Mouse (Mus musculus) neutrophil, adult 59 days (primary cell): ENCODE data around the gene Bysl. TPM values are rescaled to one million over a fixed set of nuclear protein-coding genes. Genes with fewer than 3 reads are reported as not detected.

ENCODE experiments used
- total RNA-seq, 2 experiments: library from RNA; stranded (reverse); gene quantifications; 1 replicate in 1 of 2; 2 replicates in 1 of 2; pipeline ENCODE4 v1.2.4; 2023

The Bysl gene
- total RNA-seq: 10 to 100 TPM; 10.2 to 10.3 TPM

GRCm38 (mm10) chr17:47610849-47611660 is at the start of gene Bysl, which contains the start of the genes Med20 and Gm20517:
Gene Bysl (minus strand): TSS chr17:47611492.
Gene Med20 (plus strand): TSS chr17:47611582.
Gene Gm20517 (plus strand): TSS chr17:47611589.

GRCm38 (mm10) chr17:47630678-47631065 is 19.4 kb upstream of the Bysl start, which contains the start of gene Usp49:
Gene Usp49 (plus strand): TSS chr17:47630690.

Other genes starting within 250 kb of the Bysl start
- 10 to 100 TPM in 1 of 2 experiments, 1 to 10 TPM in 1; 9.4 to 10.3 TPM for gene Mrps10, start 242.6 kb downstream of the Bysl start, total RNA-seq
- under 1 TPM in 1 of 2 experiments, not detected in 1; 0.36 TPM for gene Guca1b, start 226.1 kb downstream of the Bysl start, total RNA-seq
- 1 to 10 TPM; 4.9 to 5.7 TPM for gene Guca1a, start 210.9 kb downstream of the Bysl start, total RNA-seq
- gene AI661453, start 174.9 kb downstream of the Bysl start, total RNA-seq: under 1 TPM; 0.11 to 0.29 TPM
- gene 1700001C19Rik, start 174.1 kb downstream of the Bysl start, total RNA-seq: not detected
- 10 to 100 TPM; 38.3 to 39.9 TPM for gene Taf8, start 109.2 kb downstream of the Bysl start, total RNA-seq
- 100 to 1,000 TPM; 452 to 530 TPM for gene Ccnd3, start 106.4 kb downstream of the Bysl start, total RNA-seq
- gene Med20, start 90 bp upstream of the Bysl start, total RNA-seq: 10 to 100 TPM; 66.3 to 73.7 TPM
- 1 to 10 TPM; 5.5 to 6.0 TPM for gene Gm20517, start 97 bp upstream of the Bysl start, total RNA-seq
- gene Usp49, start 19.2 kb upstream of the Bysl start, total RNA-seq: 1 to 10 TPM; 5.4 to 8.4 TPM
- 100 to 1,000 TPM; 139 to 156 TPM for gene Tomm6, start 76.9 kb upstream of the Bysl start, total RNA-seq
- under 1 TPM; 0.18 to 0.89 TPM for gene Frs3, start 77.5 kb upstream of the Bysl start, total RNA-seq
- gene Gm21981, start 83.0 kb upstream of the Bysl start, total RNA-seq: under 1 TPM; 0.15 to 0.40 TPM
- gene Prickle4, start 83.2 kb upstream of the Bysl start, total RNA-seq: not detected
- gene Pgc, start 115.3 kb upstream of the Bysl start, total RNA-seq: not detected
- 100 to 1,000 TPM in 1 of 2 experiments, 10 to 100 TPM in 1; 96.8 to 111 TPM for gene Tfeb, start 125.5 kb upstream of the Bysl start, total RNA-seq
- under 1 TPM in 1 of 2 experiments, not detected in 1; 0.82 TPM for gene Mdfi, start 223.2 kb upstream of the Bysl start, total RNA-seq